Mouse (Mus musculus) lung, adult 2 months (tissue): ENCODE data around the gene Eapp.
"Not testable (repeated sequence)": the region's sequence is repeated elsewhere in the genome, so short reads cannot be mapped to it uniquely, and the experiment has no call there.

Experiments
- CTCF ChIP-seq: fragments of 200-500 bp; IDR thresholded peaks from 2 replicates; pipeline ENCODE4 v1.5.1; 2011; ENCODE audit warnings: mild to moderate bottlenecking, low read length, control low read depth; ENCODE audit not compliant: insufficient read depth
- POLR2A ChIP-seq: fragments of 200-500 bp; IDR thresholded peaks from 2 replicates; pipeline ENCODE4 v1.6.1; 2011; ENCODE audit warnings: low read depth, mild to moderate bottlenecking, control low read depth, low read length, borderline replicate concordance; ENCODE audit errors: extremely low read depth

- TF ChIP-seq CTCF, POLR2A: not testable (repeated sequence)
Observed at GRCm38 (mm10) chr12:54717516-54717915, 21.8 kb upstream of the Eapp start.
